Mouse (Mus musculus): ENCODE measurements around the gene Katnb1.

GRCm38 (mm10) chr8:95149426-95149825 is 68.4 kb downstream of the Katnb1 start:
- TF ChIP-seq GATA1 (IDR thresholded peaks at IDR 0.05; ENCODE audit: low read length) (no peak), TAL1 (IDR thresholded peaks at IDR 0.05; ENCODE audit: low read length) (no peak)
